Mouse (Mus musculus) cortical plate, adult 2 months (tissue): Measurements from ENCODE around the gene Rab26.

ENCODE experiments used
- CTCF ChIP-seq: fragments of 200-500 bp; IDR thresholded peaks from 2 replicates; pipeline ENCODE4 v1.5.1; 2011; ENCODE audit warnings: mild to moderate bottlenecking, control low read depth, low read length; ENCODE audit not compliant: insufficient read depth; ENCODE audit errors: extremely low read depth
- POLR2A ChIP-seq: fragments of 200-500 bp; IDR thresholded peaks from 2 replicates; pipeline ENCODE4 v1.6.1; 2011; ENCODE audit warnings: mild to moderate bottlenecking, low read length, control low read depth; ENCODE audit not compliant: insufficient read depth; ENCODE audit errors: extremely low read depth

DNA sequence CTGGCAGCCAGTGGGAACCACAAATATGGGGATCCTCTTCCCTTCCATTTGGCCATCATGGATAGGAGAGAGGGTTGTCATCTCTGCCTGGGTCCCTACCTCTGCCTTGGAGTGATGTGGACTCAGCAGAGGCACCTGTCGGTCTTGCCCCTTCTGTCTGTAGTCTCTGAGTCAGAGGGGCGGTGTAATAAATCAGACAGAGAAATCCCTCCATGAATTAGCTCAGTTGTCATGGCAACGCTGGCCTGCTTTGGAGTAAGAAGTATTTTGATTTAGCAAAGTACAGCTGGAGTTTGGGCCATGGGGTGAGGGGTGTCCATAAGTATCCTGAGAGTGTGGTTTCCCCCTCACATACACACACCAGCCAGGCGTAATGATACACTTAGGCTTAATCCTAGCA lies 43.6 kb downstream of the Rab26 start:
- TF ChIP-seq CTCF (no peak), POLR2A (no peak)
